Mouse (Mus musculus): ENCODE measurements around the gene Vmn1r53. TPM values are rescaled to one million over a fixed set of nuclear protein-coding genes. Genes with fewer than 3 reads are reported as not detected.

Gene Vmn1r53
- polyA plus RNA-seq, 1 experiment: not detected

Other genes starting within 250 kb of the Vmn1r53 start
- gene Vmn1r47, start 208.3 kb downstream of the Vmn1r53 start, polyA plus RNA-seq (2012; fragmentation: generic; extraction: Trizol): not detected
- gene Vmn1r48, start 187.6 kb downstream of the Vmn1r53 start, polyA plus RNA-seq (2012; fragmentation: generic; extraction: Trizol): not detected
- not detected for gene Vmn1r49, start 145.9 kb downstream of the Vmn1r53 start, polyA plus RNA-seq (2012; fragmentation: generic; extraction: Trizol)
- gene Vmn1r50, start 123.0 kb downstream of the Vmn1r53 start, polyA plus RNA-seq (2012; fragmentation: generic; extraction: Trizol): not detected
- not detected for gene Vmn1r51, start 101.8 kb downstream of the Vmn1r53 start, polyA plus RNA-seq (2012; fragmentation: generic; extraction: Trizol)
- gene Vmn1r52, start 49.6 kb downstream of the Vmn1r53 start, polyA plus RNA-seq (2012; fragmentation: generic; extraction: Trizol): not detected
- gene V1ra8, start 21.6 kb downstream of the Vmn1r53 start, polyA plus RNA-seq (2012; fragmentation: generic; extraction: Trizol): not detected
- gene Vmn1r54, start 21.9 kb upstream of the Vmn1r53 start, polyA plus RNA-seq (2012; fragmentation: generic; extraction: Trizol): not detected
- gene BC048671, start 76.8 kb upstream of the Vmn1r53 start, polyA plus RNA-seq (2012; fragmentation: generic; extraction: Trizol): not detected
- gene Chst13, start 100.7 kb upstream of the Vmn1r53 start, polyA plus RNA-seq (2012; fragmentation: generic; extraction: Trizol): 0.05 TPM
- gene Uroc1, start 108.8 kb upstream of the Vmn1r53 start, polyA plus RNA-seq (2012; fragmentation: generic; extraction: Trizol): not detected
- gene Zxdc, start 145.1 kb upstream of the Vmn1r53 start, polyA plus RNA-seq (2012; fragmentation: generic; extraction: Trizol): 7.4 TPM
- 0.02 TPM for gene Cfap100, start 204.4 kb upstream of the Vmn1r53 start, polyA plus RNA-seq (2012; fragmentation: generic; extraction: Trizol)
- not detected for gene Klf15, start 238.1 kb upstream of the Vmn1r53 start, polyA plus RNA-seq (2012; fragmentation: generic; extraction: Trizol)

Measured in C2C12 (cell line).